Mouse (Mus musculus): ENCODE data around the gene Med25.

DNA sequence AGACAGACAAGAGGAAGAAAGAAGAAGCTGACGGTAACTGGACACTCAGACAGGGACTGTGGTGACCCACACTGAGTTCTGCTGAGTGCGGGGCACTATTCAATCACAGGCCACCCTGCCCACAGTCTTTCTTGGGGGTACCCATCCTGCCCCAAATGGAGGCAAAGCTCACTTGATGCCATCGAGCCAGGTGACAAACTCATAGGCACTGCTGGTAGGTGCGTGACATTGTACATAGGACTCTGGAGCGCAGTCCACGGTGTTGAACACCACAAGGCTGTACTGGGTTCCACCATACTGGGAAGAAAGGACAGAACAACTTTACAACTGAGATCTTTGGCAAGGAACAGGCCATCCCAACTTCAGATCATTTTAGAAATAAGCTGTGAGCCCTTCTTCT, 901 bp downstream of the Med25 start:
- no peak for TF ChIP-seq CTCF (IDR thresholded peaks at IDR 0.05; ENCODE audit: borderline replicate concordance, insufficient read depth, low read depth, low read length)
- no peak for TF ChIP-seq POLR2A (IDR thresholded peaks at IDR 0.05; ENCODE audit: borderline replicate concordance, insufficient read depth, low read length)

Data from cerebellum, adult 2 months (tissue).